Mouse (Mus musculus): ENCODE data around the gene Prdm8.

- TF ChIP-seq CTCF (IDR thresholded peaks at IDR 0.05; ENCODE audit: low read depth) = no peak
- no peak for TF ChIP-seq EP300 (optimal IDR thresholded peaks at IDR 0.05)
These were observed 13.5 kb downstream of the Prdm8 start for GRCm38 (mm10) chr5:98180461-98180887.
